Mouse (Mus musculus): ENCODE measurements around the gene Sept4. TPM values are rescaled to one million over a fixed set of nuclear protein-coding genes. Genes with fewer than 3 reads are reported as not detected.

Sept4 gene
- polyA plus RNA-seq, 1 experiment from 2014 or later, result 25.0 TPM

DNA sequence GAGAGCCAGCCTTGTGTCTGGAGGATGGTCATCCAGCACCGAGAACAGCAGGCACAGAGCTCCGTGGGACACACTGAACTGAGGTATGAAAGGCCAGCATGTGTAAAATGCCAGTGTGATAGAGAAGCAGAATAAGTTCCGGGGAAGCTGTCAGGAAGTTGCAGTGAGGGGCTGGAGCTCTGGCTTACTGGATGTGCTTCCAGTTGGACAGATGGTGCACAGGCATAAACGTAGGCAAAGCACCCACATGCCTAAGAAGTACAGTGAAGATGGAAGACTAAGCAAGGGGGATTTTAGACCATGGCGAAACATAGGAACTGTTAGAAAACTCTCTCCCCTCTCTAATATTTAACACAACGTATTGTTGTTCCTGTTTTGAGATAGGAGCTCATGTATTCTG is 7.5 kb upstream of the Sept4 start:
- WGBS, result 53% methylated on average over 6 of the region's 6 CpGs
- ATAC-seq, result no peak
- no peak overlapping the region for H3K9ac ChIP-seq
- H3K4me2 ChIP-seq (replicated peaks), result no peak overlapping the region
- H3K27ac ChIP-seq, result no peak overlapping the region
- no peaks in the 10 kb centered on the region for H3K9me3 ChIP-seq
- H3K36me3 ChIP-seq, result no peaks in the 10 kb centered on the region
- H3K4me1 ChIP-seq (replicated peaks), result no peaks in the 10 kb centered on the region
- H3K4me3 ChIP-seq (replicated peaks), result no peak overlapping the region
- no peaks in the 10 kb centered on the region for H3K27me3 ChIP-seq (replicated peaks)

DNA sequence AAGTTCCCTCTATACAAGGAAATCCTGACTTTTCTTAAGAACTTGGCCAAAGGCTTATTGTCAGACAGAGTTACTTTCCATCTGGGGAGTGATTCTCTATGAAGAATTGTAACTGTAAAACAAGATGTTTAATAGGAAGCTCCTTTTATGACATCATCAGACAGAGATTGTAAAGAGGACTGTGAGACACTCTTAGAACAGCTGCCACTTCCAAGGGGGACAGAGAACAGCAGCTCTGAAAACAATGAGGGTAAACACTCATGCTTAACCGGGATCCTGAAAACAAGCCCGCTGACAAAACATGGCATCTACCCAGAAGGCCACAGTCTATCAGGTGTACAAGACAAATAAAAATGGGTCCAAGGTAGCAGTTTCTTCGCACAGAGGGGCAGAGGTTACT is 2.2 kb upstream of the Sept4 start, which contains the start of gene Gm11492:
Gene Gm11492 (plus strand): TSS at position 153 of the 400 bp plus-strand sequence.
- 68% methylated on average over 3 of the region's 3 CpGs for WGBS
- H3K9ac ChIP-seq, result no peak within 1 kb of the TSS
- ATAC-seq, result no peak
- no peaks in the 10 kb centered on the region for H3K36me3 ChIP-seq
- H3K4me2 ChIP-seq (replicated peaks), result no peak within 1 kb of the TSS
- H3K27ac ChIP-seq, result no peak within 1 kb of the TSS
- H3K4me3 ChIP-seq (replicated peaks), result no peak within 1 kb of the TSS
- H3K4me1 ChIP-seq (replicated peaks), result no peaks in the 10 kb centered on the region
- no peaks in the 10 kb centered on the region for H3K9me3 ChIP-seq
- H3K27me3 ChIP-seq (replicated peaks), result no peaks in the 10 kb centered on the region

DNA sequence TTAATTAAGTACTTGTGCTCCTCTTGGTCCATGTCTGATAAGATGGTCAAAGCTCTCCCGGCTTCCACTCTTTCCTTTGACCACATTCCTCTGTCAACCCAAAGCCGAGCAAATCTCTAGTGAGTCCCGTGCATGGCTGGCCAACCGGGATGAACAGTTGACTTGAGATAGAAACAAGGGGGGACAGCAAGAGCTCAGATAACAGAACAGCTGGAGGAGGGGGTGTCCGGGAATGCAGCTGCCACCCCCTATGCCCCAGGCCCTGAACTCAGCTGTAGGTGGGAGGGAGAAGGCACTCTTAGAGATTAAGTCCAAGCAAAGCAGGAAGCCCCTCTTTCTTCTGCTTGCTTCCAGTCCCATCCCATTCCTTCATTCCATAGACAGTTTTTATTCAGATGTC is 2.0 kb downstream of the Sept4 start:
- Histone ChIP-seq H3K4me2 (replicated peaks) (no peak overlapping the region), H3K27me3 (replicated peaks) (no peaks in the 10 kb centered on the region), H3K36me3 (no peaks in the 10 kb centered on the region), H3K4me3 (replicated peaks) (no peak overlapping the region), H3K27ac (no peak overlapping the region), H3K4me1 (replicated peaks) (0 out of 2 replicates have a peak, but pooled peaks cover 4% of the 10 kb centered on the region), H3K9me3 (no peaks in the 10 kb centered on the region), H3K9ac (no peak overlapping the region)
- ATAC-seq, result no peak
- 67% methylated on average over 5 of the region's 5 CpGs for WGBS

DNA sequence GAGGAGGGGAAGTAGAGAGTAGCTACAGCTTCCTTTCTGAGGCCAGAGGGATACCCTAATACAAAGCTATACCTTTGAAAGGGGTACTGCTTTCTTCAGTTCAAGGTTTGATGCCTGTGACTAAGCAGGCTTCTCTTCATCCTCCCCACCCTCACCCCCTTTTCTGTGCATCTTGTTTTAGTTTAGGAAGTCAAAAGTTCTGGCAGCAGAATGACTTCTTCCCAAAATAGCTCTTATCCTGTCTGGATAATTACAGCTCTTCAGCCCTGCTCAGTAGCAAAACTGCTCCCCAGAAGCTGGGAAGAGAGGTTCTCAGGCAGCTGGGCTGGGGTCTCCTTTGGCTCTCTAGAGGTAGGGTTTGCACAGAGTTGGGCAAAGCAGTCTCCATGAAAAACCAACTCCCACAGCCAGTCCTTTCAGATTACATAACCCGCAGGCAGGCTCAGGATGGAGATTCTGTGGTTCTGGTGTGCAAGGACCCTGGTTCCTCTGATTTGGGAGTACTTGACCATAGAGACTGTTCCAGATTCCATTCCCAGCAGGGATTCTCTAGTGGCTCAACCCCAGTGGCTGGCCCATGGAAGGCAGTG is 2.8 kb downstream of the Sept4 start:
- 95% methylated on average over 1 of the region's 1 CpGs for WGBS
- 0 out of 2 replicates have a peak, but pooled peaks cover 4% of the 10 kb centered on the region for H3K4me1 ChIP-seq (replicated peaks)

GRCm38 (mm10) chr11:87573751-87574150 is 5.0 kb downstream of the Sept4 start:
- 57% methylated on average over 7 of the region's 7 CpGs for WGBS
- Histone ChIP-seq H3K36me3 (no peaks in the 10 kb centered on the region), H3K4me1 (replicated peaks) (peaks cover 18% of the 10 kb centered on the region), H3K9me3 (no peaks in the 10 kb centered on the region), H3K4me2 (replicated peaks) (no peak overlapping the region), H3K27ac (no peak overlapping the region), H3K9ac (no peak overlapping the region), H3K27me3 (replicated peaks) (no peaks in the 10 kb centered on the region), H3K4me3 (replicated peaks) (no peak overlapping the region)
- no peak for ATAC-seq

More for the DNA sequence above, 2.8 kb downstream of the Sept4 start:
- H3K9me3 ChIP-seq, result no peaks in the 10 kb centered on the region
- no peak overlapping the region for H3K9ac ChIP-seq
- no peaks in the 10 kb centered on the region for H3K36me3 ChIP-seq
- no peak for ATAC-seq
- no peaks in the 10 kb centered on the region for H3K27me3 ChIP-seq (replicated peaks)
- no peak overlapping the region for H3K4me3 ChIP-seq (replicated peaks)
- no peak overlapping the region for H3K27ac ChIP-seq
- no peak overlapping the region for H3K4me2 ChIP-seq (replicated peaks)

GRCm38 (mm10) chr11:87574520-87575180 is 5.9 kb downstream of the Sept4 start:
- no peaks in the 10 kb centered on the region for H3K36me3 ChIP-seq
- WGBS, result 50% methylated on average over 21 of the region's 21 CpGs
- no peaks in the 10 kb centered on the region for H3K27me3 ChIP-seq (replicated peaks)
- H3K4me2 ChIP-seq (replicated peaks), result no peak overlapping the region
- H3K27ac ChIP-seq, result no peak overlapping the region
- no peak overlapping the region for H3K9ac ChIP-seq
- ATAC-seq, result no peak
- peaks cover 23% of the 10 kb centered on the region for H3K4me1 ChIP-seq (replicated peaks)
- H3K9me3 ChIP-seq, result no peaks in the 10 kb centered on the region
- no peak overlapping the region for H3K4me3 ChIP-seq (replicated peaks)

- no peak for ATAC-seq
- WGBS, result 29% methylated on average over 6 of the region's 6 CpGs
- H3K27ac ChIP-seq, result no peak overlapping the region
- H3K9ac ChIP-seq, result peak overlapping the region; percentile 44
- no peaks in the 10 kb centered on the region for H3K27me3 ChIP-seq (replicated peaks)
- peaks cover 23% of the 10 kb centered on the region for H3K4me1 ChIP-seq (replicated peaks)
- no peaks in the 10 kb centered on the region for H3K36me3 ChIP-seq
- H3K4me3 ChIP-seq (replicated peaks), result peak overlapping the region; percentile 49
- H3K4me2 ChIP-seq (replicated peaks), result peak overlapping the region; percentile 84
- H3K9me3 ChIP-seq, result no peaks in the 10 kb centered on the region
Measured at GRCm38 (mm10) chr11:87577601-87578248, 9.0 kb downstream of the Sept4 start.

- Histone ChIP-seq H3K9ac (peak overlapping the region; percentile 44), H3K27ac (peak overlapping the region; percentile 44), H3K4me2 (replicated peaks) (peak overlapping the region; percentile 84), H3K27me3 (replicated peaks) (no peaks in the 10 kb centered on the region), H3K4me1 (replicated peaks) (peaks cover 23% of the 10 kb centered on the region), H3K36me3 (no peaks in the 10 kb centered on the region), H3K9me3 (no peaks in the 10 kb centered on the region), H3K4me3 (replicated peaks) (peak overlapping the region; percentile 49)
- WGBS, result under 1% methylated on average over 40 of the region's 40 CpGs
- peak; percentile 87 for ATAC-seq
Measured at GRCm38 (mm10) chr11:87578249-87578962, 9.7 kb downstream of the Sept4 start.

DNA sequence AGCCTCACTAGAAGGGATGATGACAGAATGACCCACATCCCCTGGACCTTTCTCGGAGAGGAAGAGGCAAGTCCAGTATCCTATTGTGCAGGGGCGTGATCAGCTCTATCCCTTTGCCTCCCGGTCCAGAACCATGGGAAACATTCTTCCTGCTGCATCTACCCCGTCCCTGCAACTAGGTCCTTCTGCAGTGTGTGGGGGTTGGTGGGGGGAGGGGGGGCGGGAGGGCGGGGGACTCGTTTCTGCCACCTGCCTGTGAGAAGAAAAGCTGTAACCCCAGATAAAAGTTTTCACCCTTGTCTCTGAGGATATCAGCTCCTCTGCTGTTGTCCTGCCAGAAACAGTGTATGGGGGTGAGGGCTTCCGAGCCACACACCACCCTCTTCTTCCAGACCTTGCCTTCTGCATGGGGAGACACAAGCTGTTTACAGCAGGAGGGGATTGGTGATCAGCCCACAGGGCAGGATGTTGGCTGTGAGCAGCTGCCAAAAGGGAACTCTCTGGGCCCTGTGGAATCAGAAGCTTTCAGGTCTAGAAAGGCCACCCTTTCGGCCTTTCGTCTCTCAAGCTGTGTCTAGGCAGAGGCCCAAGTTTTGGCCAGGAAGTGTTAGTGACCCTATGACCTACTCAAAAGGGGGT is 10.4 kb downstream of the Sept4 start:
- ATAC-seq, result peak; percentile 31
- Histone ChIP-seq H3K27ac (peak overlapping the region; percentile 44; the same call in 1 of the 2 replicates), H3K36me3 (no peaks in the 10 kb centered on the region), H3K9me3 (no peaks in the 10 kb centered on the region), H3K4me3 (replicated peaks) (peak overlapping the region; percentile 49), H3K4me2 (replicated peaks) (peak overlapping the region; percentile 84), H3K4me1 (replicated peaks) (peaks cover 23% of the 10 kb centered on the region), H3K9ac (peak overlapping the region; percentile 44; the same call in 1 of the 2 replicates), H3K27me3 (replicated peaks) (no peaks in the 10 kb centered on the region)
- WGBS, result 22% methylated on average over 10 of the region's 10 CpGs

- Histone ChIP-seq H3K27me3 (replicated peaks) (no peaks in the 10 kb centered on the region), H3K9ac (no peak overlapping the region), H3K4me1 (replicated peaks) (peaks cover 25% of the 10 kb centered on the region), H3K4me2 (replicated peaks) (peak overlapping the region; percentile 84; the same call in 1 of the 2 replicates), H3K27ac (no peak overlapping the region), H3K36me3 (no peaks in the 10 kb centered on the region), H3K4me3 (replicated peaks) (0 out of 2 replicates have a peak overlapping the region, but pooled peaks have one; percentile 49), H3K9me3 (no peaks in the 10 kb centered on the region)
- WGBS, result 63% methylated on average over 1 of the region's 1 CpGs
- no peak for ATAC-seq
Measured at GRCm38 (mm10) chr11:87579713-87580112, 11.0 kb downstream of the Sept4 start.

DNA sequence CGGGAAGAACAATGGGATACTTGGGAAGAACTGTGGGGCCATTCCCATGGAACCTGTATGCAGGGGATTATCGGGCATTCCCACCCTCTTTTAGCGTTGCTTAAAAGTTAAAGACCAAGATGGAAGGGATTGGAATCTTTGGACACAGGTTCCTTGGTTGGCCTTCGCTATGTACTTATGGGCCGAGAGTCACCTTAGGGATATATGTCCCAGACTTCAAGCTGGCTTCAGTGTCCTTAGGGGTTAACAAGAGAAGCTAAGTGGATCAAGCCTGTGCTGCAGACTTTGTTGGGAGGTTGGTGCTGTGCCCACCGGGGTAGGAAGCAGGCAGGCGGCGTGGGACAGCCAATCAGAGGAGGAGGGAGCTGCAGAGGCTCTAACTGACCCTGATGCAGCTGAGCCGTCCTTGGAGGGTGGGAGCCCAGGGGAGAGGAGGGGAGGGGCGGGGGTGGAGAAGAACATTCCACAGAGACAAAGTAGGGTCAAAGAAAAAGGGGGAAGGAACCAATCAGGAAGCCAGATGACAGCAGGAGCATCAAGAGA is 11.9 kb downstream of the Sept4 start:
- H3K9me3 ChIP-seq, result no peaks in the 10 kb centered on the region
- no peak overlapping the region for H3K4me2 ChIP-seq (replicated peaks)
- no peak for ATAC-seq
- no peaks in the 10 kb centered on the region for H3K36me3 ChIP-seq
- H3K27ac ChIP-seq, result no peak overlapping the region
- no peak overlapping the region for H3K4me3 ChIP-seq (replicated peaks)
- H3K4me1 ChIP-seq (replicated peaks), result peaks cover 25% of the 10 kb centered on the region
- no peaks in the 10 kb centered on the region for H3K27me3 ChIP-seq (replicated peaks)
- 55% methylated on average over 10 of the region's 10 CpGs for WGBS
- H3K9ac ChIP-seq, result no peak overlapping the region

Data from intestine, embryonic 15.5 days (tissue).